Mouse (Mus musculus) right cerebral cortex, adult 2 months (tissue): Measurements from ENCODE around the gene Ccdc88a.

Experiments used
- DNase-seq, 2 experiments: peaks; one replicate each; pipeline ENCODE4 v3.0.0; 2021 to 2022; ENCODE audit warnings: low spot score in 2 of 2

The Ccdc88a gene

GRCm38 (mm10) chr11:29548504-29549424 lies 175.3 kb downstream of the Ccdc88a start:
- no peak for DNase-seq

- DNase-seq: no peak
These were observed 175.9 kb downstream of the Ccdc88a start for GRCm38 (mm10) chr11:29549425-29549778.
